Mouse (Mus musculus) CD4-positive naive resting alpha-beta T cell, adult 76 days (primary cell): ENCODE measurements around the gene Wwox. TPM values are rescaled to one million over a fixed set of nuclear protein-coding genes. Genes with fewer than 3 reads are reported as not detected.

Source experiments
- total RNA-seq: library from RNA; stranded (reverse); gene quantifications from one replicate; pipeline ENCODE4 v1.2.4, GENCODE M21; 2023

The Wwox gene
- 18.4 TPM for total RNA-seq

GRCm38 (mm10) chr8:114439334-114440204 is at the start of gene Wwox:
Gene Wwox (plus strand): TSS chr8:114439655.

GRCm38 (mm10) chr8:114417786-114418185 is 21.7 kb upstream of the Wwox start, which contains the start of gene Clec3a:
Gene Clec3a (plus strand): TSS chr8:114418086.

Other genes with a start within 250 kb of the Wwox start
- not detected for gene Vat1l, start 234.0 kb upstream of the Wwox start, total RNA-seq
- gene Clec3a, start 21.6 kb upstream of the Wwox start, total RNA-seq = not detected